Mouse (Mus musculus) embryonic fibroblast, embryonic 13.5 days (primary cell): ENCODE measurements around the gene Arhgef11.

ENCODE experiments used
- CTCF ChIP-seq: IDR thresholded peaks from 2 replicates; pipeline ENCODE4 v1.5.1; 2011; ENCODE audit warnings: mild to moderate bottlenecking, control low read depth, low read length, moderate library complexity, borderline replicate concordance; ENCODE audit not compliant: insufficient read depth
- POLR2A ChIP-seq: IDR thresholded peaks from 2 replicates; pipeline ENCODE4 v1.6.1; 2011; ENCODE audit warnings: low read depth, mild to moderate bottlenecking, control low read depth, low read length, moderate library complexity

- TF ChIP-seq POLR2A (no peak), CTCF (no peak)
Observed at GRCm38 (mm10) chr3:87593793-87594192, 23.6 kb upstream of the Arhgef11 start.
